Mouse (Mus musculus): ENCODE data around the gene Igfals. TPM values are rescaled to one million over a fixed set of nuclear protein-coding genes. Genes with fewer than 3 reads are reported as not detected.
A peak's percentile ranks its signal among the peaks of the same experiment; 100 is the strongest.

The Igfals gene
- polyA plus RNA-seq, 1 experiment from 2014 or later = 0.93 TPM

DNA sequence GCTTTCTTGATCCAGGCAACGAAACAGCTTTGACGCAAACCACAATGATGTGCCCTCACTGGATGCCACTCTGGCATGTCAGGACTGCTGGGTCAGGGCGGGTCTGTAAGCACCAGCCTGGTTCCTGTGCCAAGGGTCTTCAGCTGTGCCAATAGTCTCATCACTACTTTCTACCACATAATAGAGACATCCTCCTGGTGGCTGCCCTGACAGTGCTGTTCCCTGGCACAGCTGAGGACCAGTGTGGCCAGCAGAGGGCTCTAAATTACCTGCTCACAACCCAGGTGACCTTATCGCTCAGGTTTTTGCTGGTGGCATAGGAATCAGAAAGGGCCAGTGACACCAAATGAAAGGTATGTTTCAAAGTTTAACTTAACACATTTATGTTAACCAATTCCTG, 24.7 kb upstream of the Igfals start:
- Histone ChIP-seq H3K4me1 (ENCODE audit: insufficient read depth) (no peaks in the 10 kb centered on the region), H3K4me3 (ENCODE audit: low read depth, low read length) (no peak overlapping the region), H3K27ac (ENCODE audit: low read depth) (no peak overlapping the region), H3K36me3 (ENCODE audit: insufficient read depth) (no peaks in the 10 kb centered on the region), H3K4me2 (no peak overlapping the region), H3K9ac (no peak overlapping the region; the same call in 1 of the 2 replicates), H3K9me3 (ENCODE audit: low read depth, low read length) (no peaks in the 10 kb centered on the region), H3K27me3 (ENCODE audit: insufficient read depth, low read length) (no peaks in the 10 kb centered on the region)
- ATAC-seq (ENCODE audit: insufficient read depth) = no peak
- WGBS = 49% methylated on average over 4 of the region's 4 CpGs
- peak; percentile 56 for TF ChIP-seq CTCF (IDR thresholded peaks at IDR 0.05; ENCODE audit: low read depth)
- DNase-seq = peak; percentile 30

DNA sequence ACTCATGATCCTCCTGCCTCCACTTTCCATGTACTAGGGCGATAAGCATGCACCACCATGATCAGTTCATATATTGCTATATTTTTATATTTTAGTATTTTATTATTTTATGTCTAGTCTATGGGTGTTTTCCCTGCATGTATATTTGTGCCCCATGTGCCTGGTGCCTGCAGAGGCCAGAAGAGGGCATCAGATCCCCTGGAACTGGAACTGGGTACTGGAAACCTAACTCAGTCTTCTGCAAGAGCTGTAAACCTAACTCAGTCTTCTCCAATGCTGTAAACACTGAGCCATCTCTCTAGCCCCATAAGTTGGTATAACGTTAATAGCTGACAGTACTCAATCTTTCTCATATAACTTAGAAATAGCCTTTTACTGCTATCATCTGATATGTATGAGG, 23.2 kb upstream of the Igfals start:
- H3K9ac ChIP-seq = no peak overlapping the region
- ATAC-seq (ENCODE audit: insufficient read depth) = no peak

GRCm38 (mm10) chr17:24844525-24844924, 21.3 kb upstream of the Igfals start:
- no peak overlapping the region for H3K4me3 ChIP-seq (ENCODE audit: low read depth, low read length)
- no peak for TF ChIP-seq CTCF (IDR thresholded peaks at IDR 0.05; ENCODE audit: low read depth)

More for the DNA sequence above, 23.2 kb upstream of the Igfals start:
- 0 out of 2 replicates have a peak, but pooled peaks have one; percentile 10 for TF ChIP-seq CTCF (IDR thresholded peaks at IDR 0.05; ENCODE audit: low read depth)
- Histone ChIP-seq H3K27ac (ENCODE audit: low read depth) (no peak overlapping the region), H3K27me3 (ENCODE audit: insufficient read depth, low read length) (no peaks in the 10 kb centered on the region), H3K36me3 (ENCODE audit: insufficient read depth) (no peaks in the 10 kb centered on the region), H3K4me1 (ENCODE audit: insufficient read depth) (no peaks in the 10 kb centered on the region), H3K4me2 (no peak overlapping the region), H3K4me3 (ENCODE audit: low read depth, low read length) (no peak overlapping the region), H3K9me3 (ENCODE audit: low read depth, low read length) (no peaks in the 10 kb centered on the region)
- DNase-seq = no peak
- 56% methylated on average over 2 of the region's 2 CpGs for WGBS

DNA sequence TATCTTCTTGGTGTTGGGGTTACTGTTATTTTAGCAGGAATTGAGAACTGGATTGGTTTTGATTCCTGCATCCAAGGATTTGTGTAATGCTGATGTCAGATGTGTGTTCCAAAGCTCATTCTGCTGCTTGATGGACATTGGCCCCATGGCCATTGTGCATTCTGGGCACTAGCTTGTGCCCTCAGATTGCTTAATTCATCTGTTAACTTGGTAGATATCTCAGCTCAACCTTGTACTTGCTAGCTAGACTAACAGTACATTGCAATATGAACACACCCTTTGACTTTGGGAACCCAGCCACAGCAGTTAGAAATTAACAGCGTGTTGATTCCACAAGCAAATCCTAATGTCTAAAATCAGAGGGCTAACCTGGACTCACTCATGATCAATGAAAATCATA, 18.4 kb upstream of the Igfals start:
- ATAC-seq (ENCODE audit: insufficient read depth) (no peak), DNase-seq (no peak)
- H3K9me3 ChIP-seq (ENCODE audit: low read depth, low read length) = no peaks in the 10 kb centered on the region
- no peak overlapping the region for H3K9ac ChIP-seq
- TF ChIP-seq CTCF (IDR thresholded peaks at IDR 0.05; ENCODE audit: low read depth) = no peak
- H3K4me3 ChIP-seq (ENCODE audit: low read depth, low read length) = no peak overlapping the region
- H3K36me3 ChIP-seq (ENCODE audit: insufficient read depth) = no peaks in the 10 kb centered on the region
- H3K27me3 ChIP-seq (ENCODE audit: insufficient read depth, low read length) = 0 out of 2 replicates have a peak, but pooled peaks cover 6% of the 10 kb centered on the region
- H3K27ac ChIP-seq (ENCODE audit: low read depth) = no peak overlapping the region
- H3K4me1 ChIP-seq (ENCODE audit: insufficient read depth) = 0 out of 2 replicates have a peak, but pooled peaks cover 7% of the 10 kb centered on the region
- 93% methylated on average over 1 of the region's 1 CpGs for WGBS
- peak overlapping the region; percentile 13; the same call in 1 of the 2 replicates for H3K4me2 ChIP-seq

More at GRCm38 (mm10) chr17:24844525-24844924, 21.3 kb upstream of the Igfals start:
- no peak overlapping the region for H3K4me2 ChIP-seq
- H3K9me3 ChIP-seq (ENCODE audit: low read depth, low read length) = no peaks in the 10 kb centered on the region
- no peaks in the 10 kb centered on the region for H3K27me3 ChIP-seq (ENCODE audit: insufficient read depth, low read length)
- no peak for ATAC-seq (ENCODE audit: insufficient read depth)
- no peak overlapping the region for H3K9ac ChIP-seq
- 0 out of 2 replicates have a peak, but pooled peaks cover 7% of the 10 kb centered on the region for H3K4me1 ChIP-seq (ENCODE audit: insufficient read depth)
- H3K36me3 ChIP-seq (ENCODE audit: insufficient read depth) = no peaks in the 10 kb centered on the region
- no peak for DNase-seq
- H3K27ac ChIP-seq (ENCODE audit: low read depth) = no peak overlapping the region
- 47% methylated on average over 9 of the region's 9 CpGs for WGBS

GRCm38 (mm10) chr17:24848600-24849031, 17.2 kb upstream of the Igfals start:
- Histone ChIP-seq H3K4me2 (peak overlapping the region; percentile 67), H3K36me3 (ENCODE audit: insufficient read depth) (0 out of 2 replicates have a peak, but pooled peaks cover 2% of the 10 kb centered on the region), H3K27ac (ENCODE audit: low read depth) (peak overlapping the region; percentile 15; the same call in 1 of the 2 replicates), H3K9ac (peak overlapping the region; percentile 66; the same call in 1 of the 2 replicates), H3K27me3 (ENCODE audit: insufficient read depth, low read length) (0 out of 2 replicates have a peak, but pooled peaks cover 6% of the 10 kb centered on the region), H3K4me1 (ENCODE audit: insufficient read depth) (0 out of 2 replicates have a peak, but pooled peaks cover 7% of the 10 kb centered on the region), H3K4me3 (ENCODE audit: low read depth, low read length) (peak overlapping the region; percentile 60), H3K9me3 (ENCODE audit: low read depth, low read length) (no peaks in the 10 kb centered on the region)
- no peak for DNase-seq
- ATAC-seq (ENCODE audit: insufficient read depth) = no peak
- TF ChIP-seq CTCF (IDR thresholded peaks at IDR 0.05; ENCODE audit: low read depth) = no peak

DNA sequence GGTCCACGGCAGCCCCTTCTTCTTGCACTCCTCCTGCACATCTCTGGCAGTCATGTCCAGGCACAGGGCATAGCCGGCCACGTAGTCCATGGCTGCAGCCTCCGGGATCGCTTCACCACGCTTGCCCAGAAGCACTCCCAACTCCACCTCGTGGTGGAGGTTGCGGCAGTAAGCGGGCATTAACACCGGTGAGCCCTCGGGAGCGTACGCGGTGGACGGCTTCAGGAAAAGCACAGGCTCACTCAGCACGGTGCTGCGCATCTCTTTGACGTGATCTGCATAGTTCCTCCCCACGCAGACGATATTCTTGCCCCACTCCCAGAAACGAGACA, 16.1 kb upstream of the Igfals start:
- peak overlapping the region; percentile 67 for H3K4me2 ChIP-seq
- H3K27me3 ChIP-seq (ENCODE audit: insufficient read depth, low read length) = 0 out of 2 replicates have a peak, but pooled peaks cover 6% of the 10 kb centered on the region
- H3K9ac ChIP-seq = peak overlapping the region; percentile 66
- H3K4me1 ChIP-seq (ENCODE audit: insufficient read depth) = 0 out of 2 replicates have a peak, but pooled peaks cover 7% of the 10 kb centered on the region
- no peak for DNase-seq
- whole genome bisulfite sequencing = 0% methylated on average over 21 of the region's 21 CpGs
- peak; percentile 61 for TF ChIP-seq CTCF (IDR thresholded peaks at IDR 0.05; ENCODE audit: low read depth)
- no peaks in the 10 kb centered on the region for H3K9me3 ChIP-seq (ENCODE audit: low read depth, low read length)
- ATAC-seq (ENCODE audit: insufficient read depth) = peak; percentile 57
- H3K4me3 ChIP-seq (ENCODE audit: low read depth, low read length) = peak overlapping the region; percentile 60
- 0 out of 2 replicates have a peak, but pooled peaks cover 2% of the 10 kb centered on the region for H3K36me3 ChIP-seq (ENCODE audit: insufficient read depth)
- H3K27ac ChIP-seq (ENCODE audit: low read depth) = peak overlapping the region; percentile 89

GRCm38 (mm10) chr17:24850065-24850772, 15.6 kb upstream of the Igfals start, which contains the start of gene Fahd1:
Gene Fahd1, minus strand, starts transcription at chr17:24850364.
- Histone ChIP-seq H3K4me2 (peak within 1 kb of the TSS; percentile 67), H3K9ac (peak within 1 kb of the TSS; percentile 66), H3K27me3 (ENCODE audit: insufficient read depth, low read length) (0 out of 2 replicates have a peak, but pooled peaks cover 6% of the 10 kb centered on the region), H3K9me3 (ENCODE audit: low read depth, low read length) (no peaks in the 10 kb centered on the region), H3K27ac (ENCODE audit: low read depth) (peak within 1 kb of the TSS; percentile 89), H3K36me3 (ENCODE audit: insufficient read depth) (0 out of 2 replicates have a peak, but pooled peaks cover 2% of the 10 kb centered on the region), H3K4me3 (ENCODE audit: low read depth, low read length) (peak within 1 kb of the TSS; percentile 60), H3K4me1 (ENCODE audit: insufficient read depth) (0 out of 2 replicates have a peak, but pooled peaks cover 7% of the 10 kb centered on the region)
- under 1% methylated on average over 58 of the region's 58 CpGs for WGBS
- DNase-seq (peak; percentile 98), ATAC-seq (ENCODE audit: insufficient read depth) (peak; percentile 100)
- TF ChIP-seq CTCF (IDR thresholded peaks at IDR 0.05; ENCODE audit: low read depth) = no peak

All from lung, embryonic 14.5 days (tissue).